Mouse (Mus musculus): ENCODE results near the gene Lrrc41. TPM values are rescaled to one million over a fixed set of nuclear protein-coding genes. Genes with fewer than 3 reads are reported as not detected.

Gene Lrrc41
- total and polyA plus RNA-seq, 3 experiments: 22.0 to 27.1 (median 24.9) TPM

- no peak overlapping the region for H3K4me3 ChIP-seq
- H3K36me3 ChIP-seq (ENCODE audit: control insufficient read depth, insufficient read depth, low read length): no peaks in the 10 kb centered on the region
- no peak overlapping the region for H3K27ac ChIP-seq
- 0% methylated on average over 1 of the region's 1 CpGs for WGBS
- no peak for DNase-seq
- H3K27me3 ChIP-seq (ENCODE audit: control insufficient read depth, insufficient read depth, low read length): no peaks in the 10 kb centered on the region
- no peak for TF ChIP-seq CTCF (IDR thresholded peaks at IDR 0.05)
- TF ChIP-seq EP300 (IDR thresholded peaks at IDR 0.05; ENCODE audit: insufficient read depth, low read depth, low read length): no peak
- TF ChIP-seq POLR2A (IDR thresholded peaks at IDR 0.05; ENCODE audit: insufficient read depth, low read depth, low read length): no peak
- peaks cover 3% of the 10 kb centered on the region; the same call in 1 of the 2 replicates for H3K4me1 ChIP-seq (ENCODE audit: control insufficient read depth, insufficient read depth, low read length)
- intact Hi-C loops (cut with DNase I): loop anchor here (10.0 kb wide), 1 partner anchor 223 kb away; the partner anchor contains the start of gene Mknk1
- H3K9ac ChIP-seq (ENCODE audit: low read depth, low read length): no peak overlapping the region
- H3K79me2 ChIP-seq (replicated peaks; ENCODE audit: control insufficient read depth, insufficient read depth, low read length): no peaks in the 10 kb centered on the region
Measured at GRCm38 (mm10) chr4:116057559-116057958, 17.5 kb upstream of the Lrrc41 start.

- Histone ChIP-seq H3K9ac (ENCODE audit: low read depth, low read length) (no peak overlapping the region), H3K27ac (no peak overlapping the region), H3K27me3 (ENCODE audit: control insufficient read depth, insufficient read depth, low read length) (no peaks in the 10 kb centered on the region), H3K79me2 (replicated peaks; ENCODE audit: control insufficient read depth, insufficient read depth, low read length) (no peaks in the 10 kb centered on the region), H3K4me3 (no peak overlapping the region), H3K4me1 (ENCODE audit: control insufficient read depth, insufficient read depth, low read length) (0 out of 2 replicates have a peak, but pooled peaks cover 1% of the 10 kb centered on the region), H3K36me3 (ENCODE audit: control insufficient read depth, insufficient read depth, low read length) (no peaks in the 10 kb centered on the region)
- WGBS: 74% methylated on average over 5 of the region's 5 CpGs
- intact Hi-C loops (cut with DNase I): loop anchor here (10.0 kb wide), 1 partner anchor 224 kb away; the partner anchor contains the start of gene Mknk1
- DNase-seq: no peak
- no peak for TF ChIP-seq CTCF (IDR thresholded peaks at IDR 0.05)
- no peak for TF ChIP-seq EP300 (IDR thresholded peaks at IDR 0.05; ENCODE audit: insufficient read depth, low read depth, low read length)
- no peak for TF ChIP-seq POLR2A (IDR thresholded peaks at IDR 0.05; ENCODE audit: insufficient read depth, low read depth, low read length)
Measured at GRCm38 (mm10) chr4:116059012-116059726, 15.9 kb upstream of the Lrrc41 start.

- TF ChIP-seq CTCF (IDR thresholded peaks at IDR 0.05) (no peak), EP300 (IDR thresholded peaks at IDR 0.05; ENCODE audit: insufficient read depth, low read depth, low read length) (no peak), POLR2A (IDR thresholded peaks at IDR 0.05; ENCODE audit: insufficient read depth, low read depth, low read length) (no peak)
- Histone ChIP-seq H3K27ac (no peak overlapping the region), H3K9ac (ENCODE audit: low read depth, low read length) (no peak overlapping the region), H3K4me3 (no peak overlapping the region), H3K79me2 (replicated peaks; ENCODE audit: control insufficient read depth, insufficient read depth, low read length) (no peaks in the 10 kb centered on the region), H3K36me3 (ENCODE audit: control insufficient read depth, insufficient read depth, low read length) (peaks cover 6% of the 10 kb centered on the region), H3K4me1 (ENCODE audit: control insufficient read depth, insufficient read depth, low read length) (no peaks in the 10 kb centered on the region), H3K27me3 (ENCODE audit: control insufficient read depth, insufficient read depth, low read length) (no peaks in the 10 kb centered on the region)
- no peak for DNase-seq
- intact Hi-C loops (cut with DNase I): no loop called here
- WGBS: 16% methylated on average over 1 of the region's 1 CpGs
Measured at GRCm38 (mm10) chr4:116063855-116064254, 11.2 kb upstream of the Lrrc41 start.

- Histone ChIP-seq H3K36me3 (ENCODE audit: control insufficient read depth, insufficient read depth, low read length) (peaks cover 33% of the 10 kb centered on the region), H3K4me1 (ENCODE audit: control insufficient read depth, insufficient read depth, low read length) (peaks cover 5% of the 10 kb centered on the region), H3K4me3 (no peak overlapping the region), H3K27ac (no peak overlapping the region), H3K27me3 (ENCODE audit: control insufficient read depth, insufficient read depth, low read length) (no peaks in the 10 kb centered on the region), H3K9ac (ENCODE audit: low read depth, low read length) (no peak overlapping the region), H3K79me2 (replicated peaks; ENCODE audit: control insufficient read depth, insufficient read depth, low read length) (no peaks in the 10 kb centered on the region; the same call in 1 of the 2 replicates)
- WGBS: 30% methylated on average over 6 of the region's 6 CpGs
- TF ChIP-seq CTCF (IDR thresholded peaks at IDR 0.05): no peak
- no peak for TF ChIP-seq EP300 (IDR thresholded peaks at IDR 0.05; ENCODE audit: insufficient read depth, low read depth, low read length)
- TF ChIP-seq POLR2A (IDR thresholded peaks at IDR 0.05; ENCODE audit: insufficient read depth, low read depth, low read length): no peak
- intact Hi-C loops (cut with DNase I): no loop called here
- no peak for DNase-seq
Measured at GRCm38 (mm10) chr4:116070116-116070515, 5.0 kb upstream of the Lrrc41 start.

GRCm38 (mm10) chr4:116073146-116073545, 1.9 kb upstream of the Lrrc41 start:
- 31% methylated on average over 4 of the region's 4 CpGs for WGBS
- peaks cover 13% of the 10 kb centered on the region for H3K4me1 ChIP-seq (ENCODE audit: control insufficient read depth, insufficient read depth, low read length)
- no peaks in the 10 kb centered on the region for H3K27me3 ChIP-seq (ENCODE audit: control insufficient read depth, insufficient read depth, low read length)
- peaks cover 2% of the 10 kb centered on the region; the same call in 1 of the 2 replicates for H3K79me2 ChIP-seq (replicated peaks; ENCODE audit: control insufficient read depth, insufficient read depth, low read length)
- peak overlapping the region; percentile 97 for H3K4me3 ChIP-seq
- H3K36me3 ChIP-seq (ENCODE audit: control insufficient read depth, insufficient read depth, low read length): peaks cover 32% of the 10 kb centered on the region
- DNase-seq: no peak
- intact Hi-C loops (cut with DNase I): no loop called here
- no peak overlapping the region for H3K27ac ChIP-seq
- TF ChIP-seq POLR2A (IDR thresholded peaks at IDR 0.05; ENCODE audit: insufficient read depth, low read depth, low read length): no peak
- TF ChIP-seq CTCF (IDR thresholded peaks at IDR 0.05): peak; percentile 48
- H3K9ac ChIP-seq (ENCODE audit: low read depth, low read length): no peak overlapping the region

- peaks cover 26% of the 10 kb centered on the region for H3K36me3 ChIP-seq (ENCODE audit: control insufficient read depth, insufficient read depth, low read length)
- H3K79me2 ChIP-seq (replicated peaks; ENCODE audit: control insufficient read depth, insufficient read depth, low read length): peaks cover 2% of the 10 kb centered on the region; the same call in 1 of the 2 replicates
- H3K27ac ChIP-seq: peak overlapping the region; percentile 96
- under 1% methylated on average over 8 of the region's 8 CpGs for WGBS
- peaks cover 13% of the 10 kb centered on the region for H3K4me1 ChIP-seq (ENCODE audit: control insufficient read depth, insufficient read depth, low read length)
- DNase-seq: no peak
- H3K27me3 ChIP-seq (ENCODE audit: control insufficient read depth, insufficient read depth, low read length): no peaks in the 10 kb centered on the region
- intact Hi-C loops (cut with DNase I): no loop called here
- no peak for TF ChIP-seq POLR2A (IDR thresholded peaks at IDR 0.05; ENCODE audit: insufficient read depth, low read depth, low read length)
- TF ChIP-seq CTCF (IDR thresholded peaks at IDR 0.05): peak; percentile 49
- peak overlapping the region; percentile 77 for H3K9ac ChIP-seq (ENCODE audit: low read depth, low read length)
- H3K4me3 ChIP-seq: peak overlapping the region; percentile 97
Measured at GRCm38 (mm10) chr4:116074145-116074675, 859 bp upstream of the Lrrc41 start.
